Mouse (Mus musculus): ENCODE results near the gene Cib1. TPM values are rescaled to one million over a fixed set of nuclear protein-coding genes. Genes with fewer than 3 reads are reported as not detected.

Cib1 gene
- 29.8 and 41.1 TPM in 2 replicates for polyA plus RNA-seq (2014; fragmentation: Nextera tagmentation; extraction: Ambion mirVana)

- peak within 1 kb of the TSS; percentile 89 for H3K4me2 ChIP-seq (replicated peaks)
- H3K9ac ChIP-seq: peak within 1 kb of the TSS; percentile 60
- no peaks in the 10 kb centered on the region for H3K9me3 ChIP-seq (ENCODE audit: control insufficient read depth, low read length)
- no peaks in the 10 kb centered on the region; the same call in 1 of the 2 replicates for H3K27me3 ChIP-seq (ENCODE audit: control insufficient read depth, insufficient read depth, low read length)
- H3K4me3 ChIP-seq (replicated peaks; ENCODE audit: low read length): peak within 1 kb of the TSS; percentile 78
- H3K4me1 ChIP-seq (replicated peaks; ENCODE audit: control insufficient read depth, insufficient read depth, low read length): peaks cover 18% of the 10 kb centered on the region
- H3K36me3 ChIP-seq (replicated peaks; ENCODE audit: control insufficient read depth, insufficient read depth): peaks cover 6% of the 10 kb centered on the region
- ATAC-seq (ENCODE audit: low FRiP score): peak; percentile 96
- WGBS: under 1% methylated on average over 56 of the region's 56 CpGs
- peak within 1 kb of the TSS; percentile 38 for H3K27ac ChIP-seq
- DNase-seq (ENCODE audit: low spot score): peak; percentile 98
Measured at GRCm38 (mm10) chr7:80232489-80233029, at the start of gene Cib1, which contains the start of gene Gdpgp1. Gene Cib1 (minus strand): TSS chr7:80232813. Gene Gdpgp1 (plus strand): TSS chr7:80232865.

- DNase-seq (ENCODE audit: low spot score): no peak
- Histone ChIP-seq H3K4me3 (replicated peaks; ENCODE audit: low read length) (no peak overlapping the region), H3K9me3 (ENCODE audit: control insufficient read depth, low read length) (no peaks in the 10 kb centered on the region), H3K36me3 (replicated peaks; ENCODE audit: control insufficient read depth, insufficient read depth) (peaks cover 91% of the 10 kb centered on the region), H3K4me2 (replicated peaks) (no peak overlapping the region), H3K27ac (no peak overlapping the region), H3K9ac (no peak overlapping the region), H3K4me1 (replicated peaks; ENCODE audit: control insufficient read depth, insufficient read depth, low read length) (no peaks in the 10 kb centered on the region), H3K27me3 (ENCODE audit: control insufficient read depth, insufficient read depth, low read length) (no peaks in the 10 kb centered on the region)
- 85% methylated on average over 3 of the region's 3 CpGs for WGBS
- ATAC-seq (ENCODE audit: low FRiP score): no peak
Measured at GRCm38 (mm10) chr7:80281646-80282045, 49.0 kb upstream of the Cib1 start.

GRCm38 (mm10) chr7:80280998-80281397 lies 48.4 kb upstream of the Cib1 start:
- H3K4me3 ChIP-seq (replicated peaks; ENCODE audit: low read length): no peak overlapping the region
- ATAC-seq (ENCODE audit: low FRiP score): no peak
- H3K9me3 ChIP-seq (ENCODE audit: control insufficient read depth, low read length): no peaks in the 10 kb centered on the region
- no peak for DNase-seq (ENCODE audit: low spot score)
- H3K9ac ChIP-seq: no peak overlapping the region
- H3K4me1 ChIP-seq (replicated peaks; ENCODE audit: control insufficient read depth, insufficient read depth, low read length): no peaks in the 10 kb centered on the region
- H3K27me3 ChIP-seq (ENCODE audit: control insufficient read depth, insufficient read depth, low read length): no peaks in the 10 kb centered on the region
- no peak overlapping the region for H3K27ac ChIP-seq
- H3K4me2 ChIP-seq (replicated peaks): no peak overlapping the region
- WGBS: 89% methylated on average over 2 of the region's 2 CpGs
- H3K36me3 ChIP-seq (replicated peaks; ENCODE audit: control insufficient read depth, insufficient read depth): peaks cover 91% of the 10 kb centered on the region

GRCm38 (mm10) chr7:80280032-80280431 lies 47.4 kb upstream of the Cib1 start:
- no peaks in the 10 kb centered on the region for H3K4me1 ChIP-seq (replicated peaks; ENCODE audit: control insufficient read depth, insufficient read depth, low read length)
- H3K4me2 ChIP-seq (replicated peaks): no peak overlapping the region
- H3K36me3 ChIP-seq (replicated peaks; ENCODE audit: control insufficient read depth, insufficient read depth): peaks cover 89% of the 10 kb centered on the region
- H3K9me3 ChIP-seq (ENCODE audit: control insufficient read depth, low read length): peaks cover 3% of the 10 kb centered on the region
- DNase-seq (ENCODE audit: low spot score): no peak
- no peak overlapping the region for H3K4me3 ChIP-seq (replicated peaks; ENCODE audit: low read length)
- H3K27me3 ChIP-seq (ENCODE audit: control insufficient read depth, insufficient read depth, low read length): no peaks in the 10 kb centered on the region
- H3K27ac ChIP-seq: no peak overlapping the region
- no peak overlapping the region for H3K9ac ChIP-seq
- WGBS: 90% methylated on average over 10 of the region's 10 CpGs
- no peak for ATAC-seq (ENCODE audit: low FRiP score)

- ATAC-seq (ENCODE audit: low FRiP score) (no peak), DNase-seq (ENCODE audit: low spot score) (no peak)
- H3K4me1 ChIP-seq (replicated peaks; ENCODE audit: control insufficient read depth, insufficient read depth, low read length): 0 out of 2 replicates have a peak, but pooled peaks cover 6% of the 10 kb centered on the region
- H3K4me3 ChIP-seq (replicated peaks; ENCODE audit: low read length): no peak overlapping the region
- no peaks in the 10 kb centered on the region for H3K27me3 ChIP-seq (ENCODE audit: control insufficient read depth, insufficient read depth, low read length)
- no peak overlapping the region for H3K4me2 ChIP-seq (replicated peaks)
- H3K36me3 ChIP-seq (replicated peaks; ENCODE audit: control insufficient read depth, insufficient read depth): peaks cover 90% of the 10 kb centered on the region
- H3K9ac ChIP-seq: no peak overlapping the region
- no peak overlapping the region for H3K27ac ChIP-seq
- 96% methylated on average over 4 of the region's 4 CpGs for WGBS
- peaks cover 15% of the 10 kb centered on the region for H3K9me3 ChIP-seq (ENCODE audit: control insufficient read depth, low read length)
Measured at GRCm38 (mm10) chr7:80276374-80276773, 43.8 kb upstream of the Cib1 start.

GRCm38 (mm10) chr7:80273456-80273855 lies 40.8 kb upstream of the Cib1 start:
- no peak overlapping the region for H3K27ac ChIP-seq
- WGBS: 92% methylated on average over 2 of the region's 2 CpGs
- no peak for ATAC-seq (ENCODE audit: low FRiP score)
- no peak overlapping the region for H3K4me2 ChIP-seq (replicated peaks)
- H3K4me1 ChIP-seq (replicated peaks; ENCODE audit: control insufficient read depth, insufficient read depth, low read length): peaks cover 27% of the 10 kb centered on the region
- no peak for DNase-seq (ENCODE audit: low spot score)
- no peak overlapping the region for H3K4me3 ChIP-seq (replicated peaks; ENCODE audit: low read length)
- peaks cover 67% of the 10 kb centered on the region for H3K36me3 ChIP-seq (replicated peaks; ENCODE audit: control insufficient read depth, insufficient read depth)
- H3K9ac ChIP-seq: no peak overlapping the region
- H3K27me3 ChIP-seq (ENCODE audit: control insufficient read depth, insufficient read depth, low read length): no peaks in the 10 kb centered on the region
- H3K9me3 ChIP-seq (ENCODE audit: control insufficient read depth, low read length): peaks cover 15% of the 10 kb centered on the region

- Histone ChIP-seq H3K36me3 (replicated peaks; ENCODE audit: control insufficient read depth, insufficient read depth) (peaks cover 58% of the 10 kb centered on the region), H3K9ac (peak overlapping the region; percentile 84)
- under 1% methylated on average over 23 of the region's 23 CpGs for WGBS
Measured at GRCm38 (mm10) chr7:80269751-80270255, 37.2 kb upstream of the Cib1 start.

GRCm38 (mm10) chr7:80268897-80269750 lies 36.5 kb upstream of the Cib1 start, which contains the start of gene Vps33b:
Gene Vps33b (plus strand): TSS chr7:80269649.
- Histone ChIP-seq H3K27me3 (ENCODE audit: control insufficient read depth, insufficient read depth, low read length) (no peaks in the 10 kb centered on the region), H3K4me3 (replicated peaks; ENCODE audit: low read length) (peak within 1 kb of the TSS; percentile 78), H3K27ac (peak within 1 kb of the TSS; percentile 77), H3K4me2 (replicated peaks) (peak within 1 kb of the TSS; percentile 94), H3K4me1 (replicated peaks; ENCODE audit: control insufficient read depth, insufficient read depth, low read length) (peaks cover 28% of the 10 kb centered on the region), H3K9ac (peak within 1 kb of the TSS; percentile 84), H3K36me3 (replicated peaks; ENCODE audit: control insufficient read depth, insufficient read depth) (peaks cover 58% of the 10 kb centered on the region), H3K9me3 (ENCODE audit: control insufficient read depth, low read length) (peaks cover 3% of the 10 kb centered on the region)
- DNase-seq (ENCODE audit: low spot score): peak; percentile 91
- 5% methylated on average over 21 of the region's 21 CpGs for WGBS
- ATAC-seq (ENCODE audit: low FRiP score): peak; percentile 94

More at GRCm38 (mm10) chr7:80269751-80270255, 37.2 kb upstream of the Cib1 start:
- DNase-seq (ENCODE audit: low spot score): no peak
- Histone ChIP-seq H3K4me2 (replicated peaks) (peak overlapping the region; percentile 94), H3K9me3 (ENCODE audit: control insufficient read depth, low read length) (peaks cover 9% of the 10 kb centered on the region), H3K4me1 (replicated peaks; ENCODE audit: control insufficient read depth, insufficient read depth, low read length) (peaks cover 28% of the 10 kb centered on the region), H3K27ac (peak overlapping the region; percentile 77), H3K27me3 (ENCODE audit: control insufficient read depth, insufficient read depth, low read length) (no peaks in the 10 kb centered on the region), H3K4me3 (replicated peaks; ENCODE audit: low read length) (peak overlapping the region; percentile 78)
- no peak; the same call in 1 of the 2 replicates for ATAC-seq (ENCODE audit: low FRiP score)

GRCm38 (mm10) chr7:80267764-80268163 lies 35.2 kb upstream of the Cib1 start:
- Histone ChIP-seq H3K4me1 (replicated peaks; ENCODE audit: control insufficient read depth, insufficient read depth, low read length) (peaks cover 28% of the 10 kb centered on the region), H3K4me3 (replicated peaks; ENCODE audit: low read length) (no peak overlapping the region), H3K9ac (no peak overlapping the region), H3K36me3 (replicated peaks; ENCODE audit: control insufficient read depth, insufficient read depth) (peaks cover 50% of the 10 kb centered on the region), H3K9me3 (ENCODE audit: control insufficient read depth, low read length) (no peaks in the 10 kb centered on the region), H3K4me2 (replicated peaks) (no peak overlapping the region), H3K27ac (no peak overlapping the region), H3K27me3 (ENCODE audit: control insufficient read depth, insufficient read depth, low read length) (no peaks in the 10 kb centered on the region)
- 88% methylated on average over 1 of the region's 1 CpGs for WGBS
- no peak for DNase-seq (ENCODE audit: low spot score)
- no peak for ATAC-seq (ENCODE audit: low FRiP score)
